Mouse (Mus musculus): ENCODE measurements at regions not wholly inside any gene's neighbourhood (a gene's known extent, or its start where the extent isn't known, plus 50 kb on each side); places are given as distances from the start of the nearest gene placed in this dataset.
A peak's percentile ranks its signal among the peaks of the same experiment; 100 is the strongest.

GRCm38 (mm10) chr1:22136571-22137122 is 174.9 kb upstream of the Kcnq5 start:
- H3K36me3 ChIP-seq (ENCODE audit: insufficient read depth, low read length), result no peaks in the 10 kb centered on the region
- WGBS, result 35% methylated on average over 4 of the region's 4 CpGs
- no peaks in the 10 kb centered on the region for H3K4me1 ChIP-seq (replicated peaks; ENCODE audit: insufficient read depth, low read length)
- H3K4me3 ChIP-seq (replicated peaks; ENCODE audit: low read depth, low read length), result no peak overlapping the region
- no peak overlapping the region for H3K9ac ChIP-seq (ENCODE audit: low read depth, low read length)
- peak; percentile 11 for DNase-seq (ENCODE audit: low spot score)
- H3K27me3 ChIP-seq (ENCODE audit: insufficient read depth, low read length), result no peaks in the 10 kb centered on the region
- no peak overlapping the region for H3K27ac ChIP-seq
- no peaks in the 10 kb centered on the region for H3K9me3 ChIP-seq (replicated peaks; ENCODE audit: low read length)
- TF ChIP-seq CTCF (IDR thresholded peaks at IDR 0.05; ENCODE audit: low read depth), result no peak
- ATAC-seq (replicated peaks; ENCODE audit: low FRiP score, low read depth), result no peak
- no peak overlapping the region for H3K4me2 ChIP-seq (ENCODE audit: low read length)

- peak; percentile 19 for DNase-seq (ENCODE audit: low spot score)
- no peaks in the 10 kb centered on the region for H3K36me3 ChIP-seq (ENCODE audit: insufficient read depth, low read length)
- no peak overlapping the region for H3K27ac ChIP-seq
- no peaks in the 10 kb centered on the region for H3K4me1 ChIP-seq (replicated peaks; ENCODE audit: insufficient read depth, low read length)
- 27% methylated on average over 4 of the region's 4 CpGs for WGBS
- no peak overlapping the region for H3K4me3 ChIP-seq (replicated peaks; ENCODE audit: low read depth, low read length)
- H3K9me3 ChIP-seq (replicated peaks; ENCODE audit: low read length), result no peaks in the 10 kb centered on the region
- H3K4me2 ChIP-seq (ENCODE audit: low read length), result no peak overlapping the region
- H3K9ac ChIP-seq (ENCODE audit: low read depth, low read length), result no peak overlapping the region
- no peak for TF ChIP-seq CTCF (IDR thresholded peaks at IDR 0.05; ENCODE audit: low read depth)
- ATAC-seq (replicated peaks; ENCODE audit: low FRiP score, low read depth), result 0 out of 2 replicates have a peak, but pooled peaks have one; percentile 46
- H3K27me3 ChIP-seq (ENCODE audit: insufficient read depth, low read length), result no peaks in the 10 kb centered on the region
Observed at GRCm38 (mm10) chr1:22118266-22118772, 156.6 kb upstream of the Kcnq5 start.

- no peak for DNase-seq (ENCODE audit: low spot score)
- H3K4me1 ChIP-seq (replicated peaks; ENCODE audit: insufficient read depth, low read length), result no peaks in the 10 kb centered on the region
- no peak overlapping the region for H3K27ac ChIP-seq
- no peak for TF ChIP-seq CTCF (IDR thresholded peaks at IDR 0.05; ENCODE audit: low read depth)
- no peak overlapping the region for H3K4me2 ChIP-seq (ENCODE audit: low read length)
- ATAC-seq (replicated peaks; ENCODE audit: low FRiP score, low read depth), result no peak
- no peak overlapping the region for H3K4me3 ChIP-seq (replicated peaks; ENCODE audit: low read depth, low read length)
- H3K9ac ChIP-seq (ENCODE audit: low read depth, low read length), result no peak overlapping the region
- no peaks in the 10 kb centered on the region for H3K27me3 ChIP-seq (ENCODE audit: insufficient read depth, low read length)
- WGBS, result 74% methylated on average over 1 of the region's 1 CpGs
- no peaks in the 10 kb centered on the region for H3K36me3 ChIP-seq (ENCODE audit: insufficient read depth, low read length)
- H3K9me3 ChIP-seq (replicated peaks; ENCODE audit: low read length), result no peaks in the 10 kb centered on the region
Observed at GRCm38 (mm10) chr1:22116466-22116865, 154.7 kb upstream of the Kcnq5 start.

GRCm38 (mm10) chr1:22105496-22105895 is 143.8 kb upstream of the Kcnq5 start:
- Histone ChIP-seq H3K36me3 (ENCODE audit: insufficient read depth, low read length) (no peaks in the 10 kb centered on the region), H3K27me3 (ENCODE audit: insufficient read depth, low read length) (no peaks in the 10 kb centered on the region), H3K27ac (no peak overlapping the region), H3K4me1 (replicated peaks; ENCODE audit: insufficient read depth, low read length) (no peaks in the 10 kb centered on the region), H3K4me2 (ENCODE audit: low read length) (no peak overlapping the region), H3K4me3 (replicated peaks; ENCODE audit: low read depth, low read length) (no peak overlapping the region), H3K9ac (ENCODE audit: low read depth, low read length) (no peak overlapping the region), H3K9me3 (replicated peaks; ENCODE audit: low read length) (no peaks in the 10 kb centered on the region)
- TF ChIP-seq CTCF (IDR thresholded peaks at IDR 0.05; ENCODE audit: low read depth), result peak; percentile 49
- 48% methylated on average over 3 of the region's 3 CpGs for WGBS
- DNase-seq (ENCODE audit: low spot score) (peak; percentile 9), ATAC-seq (replicated peaks; ENCODE audit: low FRiP score, low read depth) (no peak)

- Histone ChIP-seq H3K27ac (no peak overlapping the region), H3K4me2 (ENCODE audit: low read length) (no peak overlapping the region), H3K4me3 (replicated peaks; ENCODE audit: low read depth, low read length) (no peak overlapping the region), H3K9ac (ENCODE audit: low read depth, low read length) (no peak overlapping the region), H3K36me3 (ENCODE audit: insufficient read depth, low read length) (no peaks in the 10 kb centered on the region), H3K4me1 (replicated peaks; ENCODE audit: insufficient read depth, low read length) (no peaks in the 10 kb centered on the region), H3K27me3 (ENCODE audit: insufficient read depth, low read length) (no peaks in the 10 kb centered on the region), H3K9me3 (replicated peaks; ENCODE audit: low read length) (no peaks in the 10 kb centered on the region)
- no peak for TF ChIP-seq CTCF (IDR thresholded peaks at IDR 0.05; ENCODE audit: low read depth)
- DNase-seq (ENCODE audit: low spot score), result no peak
- 93% methylated on average over 4 of the region's 4 CpGs for WGBS
- no peak for ATAC-seq (replicated peaks; ENCODE audit: low FRiP score, low read depth)
Observed at GRCm38 (mm10) chr1:22071405-22072117, 109.8 kb upstream of the Kcnq5 start.

GRCm38 (mm10) chr1:22070028-22070427 is 108.3 kb upstream of the Kcnq5 start:
- no peak overlapping the region for H3K27ac ChIP-seq
- DNase-seq (ENCODE audit: low spot score), result no peak
- H3K36me3 ChIP-seq (ENCODE audit: insufficient read depth, low read length), result no peaks in the 10 kb centered on the region
- no peaks in the 10 kb centered on the region for H3K9me3 ChIP-seq (replicated peaks; ENCODE audit: low read length)
- no peak overlapping the region for H3K4me3 ChIP-seq (replicated peaks; ENCODE audit: low read depth, low read length)
- H3K27me3 ChIP-seq (ENCODE audit: insufficient read depth, low read length), result no peaks in the 10 kb centered on the region
- H3K4me1 ChIP-seq (replicated peaks; ENCODE audit: insufficient read depth, low read length), result no peaks in the 10 kb centered on the region
- ATAC-seq (replicated peaks; ENCODE audit: low FRiP score, low read depth), result no peak
- H3K9ac ChIP-seq (ENCODE audit: low read depth, low read length), result no peak overlapping the region
- 59% methylated on average over 5 of the region's 5 CpGs for WGBS
- H3K4me2 ChIP-seq (ENCODE audit: low read length), result no peak overlapping the region
- TF ChIP-seq CTCF (IDR thresholded peaks at IDR 0.05; ENCODE audit: low read depth), result no peak

Data from kidney, postnatal 0 days (tissue).